Mouse (Mus musculus) embryo, embryonic 11.5 days (tissue): ENCODE measurements around the gene Ltbp3.

ENCODE experiments used
- DNase-seq: peaks from one replicate; pipeline ENCODE4 v3.0.0-alpha.2; 2012; ENCODE audit warnings: low read depth, low spot score

Ltbp3 gene

DNA sequence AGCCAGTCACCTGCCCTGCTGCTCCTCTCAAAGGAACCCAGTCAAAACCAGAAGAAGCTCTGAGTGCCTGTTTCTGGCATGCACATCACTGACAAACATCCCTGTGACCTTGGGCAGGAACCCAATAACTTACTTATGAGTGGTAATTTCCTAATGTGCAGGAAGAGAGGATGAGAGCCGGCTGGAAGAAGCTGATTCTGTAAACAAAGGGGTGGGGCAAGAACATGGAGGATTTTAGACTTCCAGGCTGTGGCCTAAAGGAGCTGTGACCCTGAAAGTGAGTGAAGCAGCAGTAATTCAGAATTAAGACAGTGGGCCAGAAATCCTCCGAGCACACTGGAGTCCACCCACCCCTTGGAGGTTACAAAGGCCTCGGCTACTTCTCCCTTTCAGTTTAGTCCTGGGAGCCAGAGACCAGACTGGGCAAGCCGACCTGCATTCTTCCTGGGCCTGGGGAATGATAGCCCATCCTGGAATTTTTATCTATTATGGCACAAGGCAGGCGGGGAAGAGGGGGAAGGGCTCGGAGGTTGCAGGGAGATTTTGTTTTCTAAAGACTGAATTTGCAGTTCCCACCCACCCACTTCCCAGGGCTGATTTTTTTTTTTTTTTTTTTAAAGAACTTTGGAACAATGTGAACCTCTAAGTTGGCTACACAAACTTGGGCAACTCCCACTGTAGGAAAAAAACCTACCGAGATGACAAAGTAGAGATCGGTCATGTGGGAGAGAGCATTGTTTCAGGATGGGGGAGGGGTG is 65.5 kb downstream of the Ltbp3 start:
- no peak for DNase-seq

DNA sequence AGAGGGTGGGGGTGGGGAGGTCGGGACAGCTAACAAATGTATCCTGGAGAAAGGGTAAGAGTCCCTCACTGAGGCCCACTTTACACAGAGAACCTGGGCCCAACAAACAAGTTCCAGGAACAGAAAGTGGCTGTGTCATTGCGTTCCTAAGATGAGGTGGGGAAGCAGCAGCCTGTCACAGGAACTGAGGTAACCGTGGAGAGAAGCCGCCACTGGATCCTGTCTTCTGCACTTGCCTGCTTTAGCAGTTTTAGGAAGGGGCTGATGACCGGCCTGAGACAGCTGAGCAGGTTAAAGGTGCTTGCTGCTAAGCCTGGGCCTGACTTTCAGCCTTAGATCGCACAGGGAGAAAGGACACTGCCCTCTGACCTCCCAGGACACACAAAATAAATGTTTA is 66.1 kb downstream of the Ltbp3 start:
- no peak for DNase-seq

GRCm38 (mm10) chr19:5807740-5808139 is 67.0 kb downstream of the Ltbp3 start:
- DNase-seq: no peak
